Mouse (Mus musculus) kidney, adult 2 months (tissue): ENCODE results near the gene Orm1. TPM values are rescaled to one million over a fixed set of nuclear protein-coding genes. Genes with fewer than 3 reads are reported as not detected.

ENCODE experiments used
- DNase-seq: peaks from one replicate; pipeline ENCODE4 v3.0.0; 2021
- H3K27ac ChIP-seq: fragments of 200-500 bp; 2 replicates; pipeline ENCODE4 v1.5.1; 2012; ENCODE audit warnings: low read depth, low read length, control low read depth, inconsistent platforms; ENCODE audit not compliant: insufficient read depth
- H3K27me3 ChIP-seq: fragments of 200-500 bp; replicated peaks from 2 replicates; pipeline ENCODE4 v1.6.1; 2012; ENCODE audit warnings: mild to moderate bottlenecking, moderate library complexity, low read length, inconsistent platforms; ENCODE audit not compliant: control insufficient read depth, insufficient read depth
- H3K36me3 ChIP-seq: fragments of 200-500 bp; 2 replicates; pipeline ENCODE4 v1.6.1; 2012; ENCODE audit warnings: mild to moderate bottlenecking, moderate library complexity, low read length, inconsistent platforms; ENCODE audit not compliant: control insufficient read depth, insufficient read depth
- H3K4me1 ChIP-seq: fragments of 200-500 bp; 2 replicates; pipeline ENCODE4 v1.6.1; 2011; ENCODE audit warnings: low read length; ENCODE audit not compliant: control insufficient read depth, insufficient read depth
- H3K4me3 ChIP-seq: fragments of 200-500 bp; 2 replicates; pipeline ENCODE4 v1.5.1; 2011; ENCODE audit warnings: mild to moderate bottlenecking, low read depth, low read length, control low read depth; ENCODE audit not compliant: insufficient read depth
- CTCF ChIP-seq: fragments of 200-500 bp; conservative IDR thresholded peaks from 2 replicates; pipeline ENCODE4 v1.5.1; 2011; ENCODE audit warnings: low read depth, mild to moderate bottlenecking, control low read depth, low read length, moderate library complexity, mixed read lengths; ENCODE audit not compliant: insufficient read depth, insufficient read length
- POLR2A ChIP-seq: fragments of 200-500 bp; IDR thresholded peaks from one replicate; pipeline ENCODE4 v1.6.1; 2011; ENCODE audit warnings: low read depth, low read length, control low read depth
- WGBS: fragments of 180-500 bp; shearing (Covaris S2); methylation state at CpG from one replicate; pipeline ENCODE4 v1.1.7; 2018; 5-methylcytosine and 5-hydroxymethylcytosine counted together
- polyA plus RNA-seq: library from polyadenylated mRNA; depleted of rRNA; stranded (reverse); fragments of >200 nt; gene quantifications from 2 replicates; pipeline ENCODE4 v1.2.3, GENCODE M21; 2012

Gene Orm1
- polyA plus RNA-seq, 1 experiment, result 7.1 TPM

DNA sequence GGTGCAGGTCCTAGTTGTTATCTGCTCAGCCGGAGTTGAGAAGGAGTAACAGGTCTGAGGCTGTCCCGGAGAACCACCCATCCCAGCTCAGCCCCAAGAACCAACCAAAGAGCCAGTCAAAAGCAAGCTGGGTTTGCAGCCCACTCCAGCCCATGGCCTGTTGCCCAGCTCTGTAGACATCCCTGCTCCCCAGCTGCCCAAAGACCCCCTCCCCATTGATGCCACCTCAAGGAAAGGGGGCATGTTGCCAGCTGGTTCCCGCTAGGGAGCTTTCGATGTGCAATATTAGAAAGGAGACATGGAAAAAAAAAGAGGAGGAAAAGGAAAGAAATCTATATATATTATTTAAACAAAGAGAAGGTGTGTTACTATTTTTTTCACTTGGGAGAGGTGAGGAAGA, 11.0 kb upstream of the Orm1 start:
- DNase-seq, result no peak
- Histone ChIP-seq H3K4me3 (no peak overlapping the region), H3K27ac (no peak overlapping the region), H3K4me1 (no peaks in the 10 kb centered on the region), H3K36me3 (no peaks in the 10 kb centered on the region), H3K27me3 (no peaks in the 10 kb centered on the region; the same call in 1 of the 2 replicates)
- no peak for TF ChIP-seq CTCF
- no peak for TF ChIP-seq POLR2A
- WGBS, result 96% methylated on average over 4 of the region's 4 CpGs

DNA sequence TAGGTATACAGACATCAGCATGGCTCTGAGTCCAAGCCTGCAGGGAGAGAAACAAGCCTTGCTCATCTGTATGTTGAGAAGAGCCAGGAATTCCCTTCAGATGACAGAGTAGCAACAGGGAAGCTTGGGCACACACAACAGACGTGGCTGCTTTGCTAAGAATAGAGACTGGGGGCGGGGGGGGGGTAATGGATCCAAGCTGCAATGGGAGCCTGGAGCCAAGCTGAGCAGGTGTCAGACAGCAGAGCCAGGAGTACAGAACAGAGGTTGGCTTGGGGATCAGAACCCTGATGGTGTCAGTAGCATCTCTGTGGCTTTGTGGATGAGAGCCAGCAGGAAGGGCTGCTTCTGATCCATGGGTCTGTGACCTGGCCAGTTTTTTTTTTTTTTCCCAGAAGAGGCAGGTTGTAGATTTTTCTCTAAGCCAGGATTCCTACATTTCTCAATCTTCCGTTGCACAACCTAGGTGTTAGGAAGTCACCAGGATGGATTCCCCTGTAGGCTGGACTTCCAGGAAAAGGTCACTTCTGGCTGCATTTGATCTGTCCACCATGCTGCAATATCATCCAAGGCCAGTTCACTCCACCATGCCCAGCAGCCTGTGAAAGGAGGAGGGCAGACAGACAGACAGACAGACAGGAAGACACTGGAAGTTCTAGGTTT, 5.8 kb upstream of the Orm1 start:
- Histone ChIP-seq H3K4me1 (no peaks in the 10 kb centered on the region), H3K4me3 (no peak overlapping the region), H3K27me3 (no peaks in the 10 kb centered on the region; the same call in 1 of the 2 replicates), H3K27ac (no peak overlapping the region), H3K36me3 (no peaks in the 10 kb centered on the region)
- 59% methylated on average over 3 of the region's 3 CpGs for WGBS
- no peak for TF ChIP-seq POLR2A
- no peak for DNase-seq

DNA sequence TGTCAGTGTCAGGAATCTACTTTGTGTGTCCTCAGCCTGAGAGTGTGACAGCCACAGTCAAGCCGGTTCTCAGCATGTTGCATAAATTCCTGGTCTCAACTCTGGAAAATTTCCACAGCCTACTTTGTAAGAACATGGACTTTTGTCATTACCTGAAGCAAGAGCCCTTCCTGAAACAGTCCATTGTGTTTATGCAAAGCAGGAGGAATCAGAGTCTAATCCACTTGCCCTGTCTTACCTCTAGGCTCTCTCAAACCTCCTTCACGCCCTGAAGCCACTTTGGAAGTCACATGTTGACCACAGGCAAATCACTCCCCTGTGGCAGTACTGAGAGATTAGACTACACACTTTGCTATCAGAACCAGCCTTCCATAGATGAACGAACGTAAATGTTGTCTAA, 1.9 kb upstream of the Orm1 start:
- no peak overlapping the region for H3K4me3 ChIP-seq
- no peaks in the 10 kb centered on the region for H3K4me1 ChIP-seq
- no peak overlapping the region for H3K27ac ChIP-seq
- no peaks in the 10 kb centered on the region; the same call in 1 of the 2 replicates for H3K27me3 ChIP-seq
- no peak for DNase-seq
- TF ChIP-seq POLR2A (no peak), CTCF (no peak)
- no peaks in the 10 kb centered on the region for H3K36me3 ChIP-seq
- 59% methylated on average over 4 of the region's 4 CpGs for WGBS

DNA sequence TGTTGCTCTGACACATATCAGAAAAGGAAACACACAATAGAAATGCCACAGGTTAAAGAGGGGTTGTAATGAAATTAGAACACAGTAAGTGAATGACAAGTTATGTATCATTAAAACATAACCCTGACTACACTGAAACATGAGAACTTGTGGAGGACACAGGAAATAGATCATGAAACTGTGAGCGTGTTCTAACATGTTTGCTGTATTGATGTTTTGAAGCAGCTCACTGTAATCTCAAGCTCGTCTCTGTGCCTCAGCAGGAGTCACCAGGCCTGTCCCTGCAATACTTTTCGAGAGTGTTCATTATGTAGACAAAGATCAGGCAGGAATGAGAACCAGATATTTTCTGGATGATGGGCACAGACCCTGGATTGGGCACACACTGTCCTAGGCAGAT, 752 bp upstream of the Orm1 start:
- Histone ChIP-seq H3K27me3 (no peaks in the 10 kb centered on the region), H3K36me3 (no peaks in the 10 kb centered on the region), H3K4me3 (no peak overlapping the region), H3K27ac (no peak overlapping the region), H3K4me1 (no peaks in the 10 kb centered on the region)
- TF ChIP-seq POLR2A (no peak), CTCF (no peak)
- no peak for DNase-seq
- 63% methylated on average over 3 of the region's 3 CpGs for WGBS

DNA sequence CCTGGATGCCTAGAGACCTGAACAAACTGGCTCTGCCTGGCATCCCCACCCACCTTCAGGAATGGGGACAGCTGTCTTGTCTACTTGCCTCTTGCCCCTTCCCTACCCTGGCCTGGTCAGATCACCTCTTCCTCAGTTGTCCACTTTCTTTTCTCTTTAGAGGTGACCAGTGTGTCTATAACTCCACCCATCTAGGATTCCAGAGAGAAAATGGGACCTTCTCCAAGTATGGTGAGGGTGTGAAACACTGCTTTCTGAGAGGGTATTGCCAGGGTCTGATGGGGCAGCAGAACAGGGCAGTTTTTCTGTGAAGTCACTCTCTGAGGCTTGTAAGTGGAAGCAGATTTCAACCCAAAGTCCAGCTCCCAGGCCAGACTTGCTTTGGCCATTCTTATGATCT, 901 bp downstream of the Orm1 start:
- H3K4me1 ChIP-seq, result no peaks in the 10 kb centered on the region
- no peak overlapping the region for H3K27ac ChIP-seq
- DNase-seq, result no peak
- no peaks in the 10 kb centered on the region for H3K36me3 ChIP-seq
- no peak overlapping the region for H3K4me3 ChIP-seq
- H3K27me3 ChIP-seq, result no peaks in the 10 kb centered on the region
- no peak for TF ChIP-seq POLR2A

DNA sequence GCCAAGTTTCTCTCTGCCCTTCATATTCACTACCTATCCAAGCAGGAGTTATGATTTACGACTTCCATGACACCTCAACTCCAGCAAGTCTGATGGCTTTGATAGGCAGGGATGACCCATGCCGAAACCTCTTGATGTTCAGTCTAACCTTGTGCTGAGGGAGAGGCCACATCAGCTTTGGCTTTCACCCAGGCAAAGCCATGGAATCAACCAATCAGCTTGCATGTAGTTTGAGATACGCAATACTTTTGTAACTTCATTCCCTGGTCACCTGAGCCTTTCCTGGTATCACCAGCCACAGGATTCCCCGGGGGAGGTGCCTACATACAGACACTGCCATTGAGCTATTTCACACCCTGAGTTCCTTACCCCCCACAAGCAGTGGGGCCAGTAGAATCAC, 2.3 kb downstream of the Orm1 start:
- TF ChIP-seq POLR2A (no peak), CTCF (no peak)
- no peak overlapping the region for H3K27ac ChIP-seq
- H3K27me3 ChIP-seq, result no peaks in the 10 kb centered on the region
- WGBS, result 78% methylated on average over 4 of the region's 4 CpGs
- H3K4me3 ChIP-seq, result no peak overlapping the region
- H3K36me3 ChIP-seq, result no peaks in the 10 kb centered on the region
- no peak for DNase-seq
- no peaks in the 10 kb centered on the region for H3K4me1 ChIP-seq

DNA sequence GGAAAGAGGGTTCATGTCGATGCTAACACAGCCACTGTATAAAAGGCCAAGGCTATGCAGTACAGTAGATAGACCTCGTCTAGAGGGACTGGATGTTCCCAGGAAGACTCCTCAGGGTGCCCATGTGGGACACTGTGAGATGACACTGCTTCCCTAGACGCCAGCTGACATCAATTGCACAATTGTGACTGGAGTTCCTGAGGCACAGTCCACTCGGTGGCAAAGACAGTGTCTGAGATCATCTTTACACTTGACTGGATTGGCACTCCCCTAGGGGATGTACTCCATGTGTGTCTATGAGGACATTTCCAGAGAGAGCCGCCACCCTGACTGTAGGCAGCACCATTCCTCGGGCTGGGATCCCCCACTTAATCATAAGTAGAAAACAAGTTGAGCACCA, 4.2 kb downstream of the Orm1 start:
- H3K27ac ChIP-seq, result no peak overlapping the region
- H3K4me1 ChIP-seq, result no peaks in the 10 kb centered on the region
- H3K4me3 ChIP-seq, result no peak overlapping the region
- no peak for DNase-seq
- no peaks in the 10 kb centered on the region for H3K36me3 ChIP-seq
- 69% methylated on average over 6 of the region's 6 CpGs for WGBS
- no peaks in the 10 kb centered on the region for H3K27me3 ChIP-seq
- TF ChIP-seq CTCF (no peak), POLR2A (no peak)
